Mouse (Mus musculus): Measurements from ENCODE around the gene Aftph. TPM values are rescaled to one million over a fixed set of nuclear protein-coding genes. Genes with fewer than 3 reads are reported as not detected.
A peak's percentile ranks its signal among the peaks of the same experiment; 100 is the strongest.
"Not testable (repeated sequence)": the region's sequence is repeated elsewhere in the genome, so short reads cannot be mapped to it uniquely, and the experiment has no call there.

Aftph gene
- 10 to 100 TPM; 17.9 to 19.6 TPM for total RNA-seq (2021)
- long read RNA-seq, experiment 1, transcript Aftph-201 (9 exons, 3,998 nt) = major isoform, 9 of 10 reads
- long read RNA-seq, experiment 1, partial matches to known transcripts = 1 of 10 reads
- long read RNA-seq, experiment 1, other reads (novel, unspliced or antisense) = 0 of 10 reads
- long read RNA-seq, experiment 2, partial matches to known transcripts = 2 of 8 reads
- long read RNA-seq, experiment 2, other reads (novel, unspliced or antisense) = 2 of 8 reads

DNA sequence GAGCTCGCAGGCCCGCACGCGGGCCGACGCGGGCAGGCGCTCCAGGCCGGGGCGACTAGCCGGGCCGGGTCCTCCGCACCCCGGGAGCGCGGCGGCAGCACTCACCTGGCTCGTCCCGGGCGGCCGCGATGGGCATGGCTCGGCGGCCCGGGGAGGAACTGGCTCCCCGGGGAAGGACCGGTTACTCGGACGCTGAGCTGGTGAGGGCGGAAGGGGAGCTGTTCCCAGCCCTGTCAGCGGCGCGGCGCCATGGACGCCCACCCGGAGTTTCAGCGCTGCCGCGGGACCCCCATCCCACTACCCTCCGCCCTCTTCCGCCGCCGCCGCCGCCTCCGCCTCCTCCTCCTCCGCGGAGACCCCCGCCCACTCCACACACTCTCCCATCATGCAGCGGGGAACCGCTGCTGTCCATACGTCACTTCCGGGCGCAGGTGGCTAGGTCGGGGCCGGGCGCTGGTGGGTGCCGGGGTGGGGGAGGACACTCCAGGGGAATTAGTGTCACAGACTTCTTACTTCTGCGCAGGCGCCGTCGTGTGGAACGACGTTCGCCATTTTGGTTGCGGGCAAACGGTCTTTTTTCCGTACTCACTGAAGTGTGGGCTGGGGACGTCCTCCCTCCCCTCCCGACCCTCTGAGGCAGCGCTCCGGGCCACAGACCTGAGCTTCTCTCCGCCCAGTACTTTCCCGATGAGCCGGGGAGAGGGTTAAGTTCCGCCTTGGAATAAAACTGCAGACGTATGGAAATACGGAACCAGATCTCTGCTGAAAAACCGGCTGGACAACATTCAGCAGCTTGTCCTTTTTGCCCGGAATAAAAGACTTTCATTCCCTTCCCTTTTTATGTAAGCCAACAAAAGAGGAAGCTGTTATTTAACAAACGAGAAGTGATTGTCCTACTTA is at the start of gene Aftph:
TSS of gene Aftph (minus strand) at position 389 of the 900 bp plus-strand sequence.
- DNase-seq = peak; percentile 96

DNA sequence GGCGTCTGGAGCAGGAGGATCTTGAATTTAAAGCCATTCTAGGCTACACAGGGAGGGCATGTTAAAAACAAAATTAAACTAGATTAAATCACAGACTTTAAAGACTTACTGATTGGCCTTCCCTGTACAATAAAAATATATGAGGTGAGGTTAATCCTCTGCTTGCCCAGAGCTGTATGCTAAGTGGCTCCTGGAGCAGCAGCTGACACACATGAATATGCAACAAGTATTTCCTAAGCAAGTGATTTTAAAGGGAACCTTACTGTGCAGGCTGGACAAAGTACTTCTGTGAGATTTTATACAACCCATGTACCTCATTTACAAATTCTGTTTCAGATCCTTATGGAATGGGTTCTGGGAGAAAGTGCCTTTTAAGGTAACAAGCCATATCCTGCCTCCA is 47.6 kb upstream of the Aftph start:
- DNase-seq = no peak

DNA sequence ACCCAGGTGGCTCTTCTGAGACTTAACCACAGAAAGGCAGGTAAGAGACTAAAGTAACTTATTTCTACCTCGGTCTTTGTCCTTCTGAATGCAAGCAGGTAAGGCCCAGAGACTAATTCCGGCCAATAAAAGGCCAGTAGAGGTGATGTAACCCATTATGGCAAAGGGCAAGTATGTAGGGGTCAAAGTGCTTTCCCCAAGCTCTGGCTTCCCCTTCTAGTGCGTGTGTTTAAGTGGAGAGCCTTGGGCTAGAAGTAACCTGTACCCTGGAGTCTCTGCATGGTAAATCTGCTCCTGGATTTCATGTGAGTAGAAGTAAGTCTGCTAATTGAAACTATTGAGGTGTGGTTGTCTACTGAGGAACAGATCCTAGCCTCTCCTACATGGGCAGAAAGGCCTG is 46.7 kb upstream of the Aftph start:
- DNase-seq = no peak

GRCm38 (mm10) chr11:20786191-20786590 is 44.8 kb upstream of the Aftph start:
- DNase-seq = no peak

GRCm38 (mm10) chr11:20785186-20785585 is 43.8 kb upstream of the Aftph start:
- DNase-seq = no peak

GRCm38 (mm10) chr11:20784776-20785175 is 43.4 kb upstream of the Aftph start:
- DNase-seq = no peak

DNA sequence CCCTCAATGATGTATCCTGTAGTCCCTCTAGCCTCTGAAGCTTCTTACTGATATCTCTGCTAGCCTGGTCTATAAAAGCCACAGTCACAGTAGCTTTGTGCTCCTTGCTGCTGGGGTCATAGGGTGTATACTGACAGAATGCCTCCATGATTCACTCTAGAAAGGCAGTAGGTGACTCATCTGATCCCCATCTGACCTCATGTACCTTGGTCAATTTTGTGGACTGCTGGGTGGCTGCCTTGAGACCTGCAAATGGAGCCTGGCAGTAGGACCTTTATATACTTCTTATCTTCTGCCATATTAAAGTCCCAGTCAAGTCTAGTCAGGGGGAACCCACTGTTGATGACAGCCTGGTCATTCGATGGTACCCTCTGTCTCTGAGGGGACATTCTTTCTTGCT is 42.1 kb upstream of the Aftph start:
- no peak for DNase-seq

DNA sequence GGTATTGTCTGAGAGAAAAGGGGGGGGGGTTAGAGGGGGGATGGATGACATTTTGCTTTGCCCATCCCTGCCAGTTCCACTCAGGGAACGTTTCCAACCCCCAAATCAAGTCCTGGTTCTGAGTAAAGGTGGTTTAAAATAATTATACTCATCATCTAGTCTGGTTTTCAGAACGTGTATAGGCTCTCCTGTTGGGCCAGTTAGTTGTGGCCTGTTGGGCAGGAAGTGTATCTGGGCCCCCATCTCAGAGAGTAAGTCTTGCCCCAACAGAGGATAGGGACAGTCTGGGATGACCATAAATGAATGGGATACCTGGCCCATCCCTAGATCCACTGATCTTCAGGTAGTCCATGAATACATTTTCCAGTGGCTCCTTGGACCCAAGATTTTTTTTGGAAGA is 41.2 kb upstream of the Aftph start:
- no peak for DNase-seq

DNA sequence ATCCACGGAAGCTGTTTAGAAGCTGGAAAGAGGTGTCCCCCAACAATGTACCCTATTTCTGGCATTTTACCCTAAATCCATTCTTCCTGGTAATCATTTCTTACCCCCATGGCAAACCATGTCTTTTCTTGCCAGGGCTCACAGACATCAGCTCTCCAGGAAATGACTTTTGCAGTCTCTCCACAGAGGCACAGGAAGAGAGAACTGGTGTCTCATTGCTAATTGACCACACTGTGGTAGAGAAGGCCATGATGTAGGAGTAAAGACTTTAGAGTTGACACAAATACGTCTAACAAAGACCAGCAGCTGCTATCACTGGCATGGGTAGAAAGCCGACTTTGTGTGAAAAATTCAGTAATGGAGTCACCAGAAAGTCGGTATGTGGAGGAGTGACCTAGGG is 38.9 kb upstream of the Aftph start:
- no peak for DNase-seq

DNA sequence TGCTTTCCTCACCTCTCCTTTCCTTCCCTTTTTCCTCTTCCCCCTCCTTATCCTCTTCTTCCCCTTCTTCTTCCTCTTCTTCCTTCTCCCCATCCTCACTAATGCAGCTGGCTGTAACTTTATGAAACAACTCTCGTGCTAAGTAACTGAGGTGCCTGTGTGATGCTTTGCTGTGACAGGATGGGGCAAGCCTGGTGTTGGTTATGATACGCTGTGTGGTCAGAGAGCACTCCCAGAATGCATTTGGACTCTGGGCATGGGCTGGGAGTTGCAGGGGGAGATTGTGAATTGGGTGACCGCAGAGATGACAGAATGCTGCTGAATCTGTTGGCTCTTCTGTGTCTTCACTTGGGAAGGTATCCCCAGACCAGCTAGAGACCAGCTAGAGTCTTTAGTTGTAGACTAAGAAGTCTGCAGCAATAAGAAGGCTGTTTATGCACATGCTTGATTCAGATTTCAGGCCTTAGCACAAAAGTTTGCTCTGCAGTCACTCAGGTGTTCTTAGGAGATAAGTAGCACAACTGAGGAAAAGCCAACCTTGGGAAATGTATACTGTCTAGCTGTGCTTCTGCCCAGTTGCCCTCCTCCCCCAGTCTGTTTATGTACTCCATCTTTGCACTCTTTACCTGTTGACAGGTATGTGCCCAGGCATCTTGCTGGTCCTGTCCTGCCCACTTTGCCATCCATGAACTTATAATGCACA is 37.6 kb upstream of the Aftph start:
- no peak for DNase-seq

DNA sequence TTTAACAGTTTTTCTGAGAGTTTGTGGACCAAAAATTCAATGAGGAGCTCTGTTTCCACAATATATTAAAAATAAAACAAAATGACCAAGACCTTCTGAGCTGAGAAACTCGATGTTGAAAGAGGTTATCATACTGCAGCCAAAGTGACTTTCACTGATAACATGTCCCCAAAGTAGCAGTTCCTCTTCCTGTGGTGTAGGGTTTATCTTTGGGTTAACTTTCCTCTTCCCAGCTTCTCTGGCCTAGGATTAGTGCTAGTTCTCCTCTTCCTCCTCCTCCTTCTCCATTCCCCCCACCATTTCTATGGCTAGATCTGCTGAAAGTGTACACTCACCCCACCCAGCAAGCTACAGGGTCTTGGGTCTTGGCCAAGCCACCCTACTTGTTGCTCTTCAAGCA is 36.9 kb upstream of the Aftph start:
- DNase-seq = no peak

DNA sequence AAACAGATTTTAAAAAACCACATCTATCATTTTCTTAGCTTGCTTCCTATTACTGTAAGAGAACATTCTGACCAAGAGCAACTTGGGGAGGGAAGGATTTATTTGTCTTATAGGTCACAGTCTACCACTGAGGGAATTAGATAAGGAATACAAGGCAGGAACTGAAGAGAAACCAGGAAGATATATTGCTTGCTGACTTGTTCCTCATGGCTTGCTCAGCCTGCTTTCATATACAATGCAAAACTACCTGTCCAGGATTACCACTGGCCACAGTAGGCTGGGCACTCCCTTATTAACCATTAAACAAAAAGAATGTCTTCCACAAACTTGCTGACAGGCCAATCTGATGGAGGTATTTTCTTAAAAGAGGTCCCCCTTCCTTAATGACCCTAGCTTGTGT is 35.3 kb upstream of the Aftph start:
- DNase-seq = no peak

DNA sequence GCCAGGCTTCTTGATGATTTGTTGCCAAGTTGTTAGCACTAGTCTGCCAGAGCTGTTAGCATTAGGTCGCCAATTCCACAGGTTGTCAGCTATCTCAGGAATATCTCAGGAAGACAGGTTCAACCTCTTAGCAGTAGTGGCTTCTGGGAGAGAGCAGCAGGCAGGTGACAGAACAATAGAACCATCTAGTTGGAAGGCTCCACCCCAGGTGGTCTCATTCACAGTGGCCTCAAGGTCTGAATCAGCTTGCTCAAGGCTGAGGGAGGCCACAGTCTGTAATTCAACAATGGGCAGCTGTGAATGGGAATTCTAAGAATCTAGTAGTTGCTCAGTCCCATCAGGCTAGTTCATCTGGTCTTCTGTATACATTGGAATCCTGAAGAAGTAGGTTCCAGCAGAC is 31.3 kb upstream of the Aftph start:
- DNase-seq = no peak

- not testable (repeated sequence) for DNase-seq
Measured at GRCm38 (mm10) chr11:20771827-20772226, 30.4 kb upstream of the Aftph start.

- DNase-seq = not testable (repeated sequence)
Measured at GRCm38 (mm10) chr11:20761984-20762383, 20.6 kb upstream of the Aftph start.

GRCm38 (mm10) chr11:20750573-20750972 is 9.2 kb upstream of the Aftph start:
- DNase-seq = no peak

GRCm38 (mm10) chr11:20743353-20743752 is 2.0 kb upstream of the Aftph start:
- no peak for DNase-seq

DNA sequence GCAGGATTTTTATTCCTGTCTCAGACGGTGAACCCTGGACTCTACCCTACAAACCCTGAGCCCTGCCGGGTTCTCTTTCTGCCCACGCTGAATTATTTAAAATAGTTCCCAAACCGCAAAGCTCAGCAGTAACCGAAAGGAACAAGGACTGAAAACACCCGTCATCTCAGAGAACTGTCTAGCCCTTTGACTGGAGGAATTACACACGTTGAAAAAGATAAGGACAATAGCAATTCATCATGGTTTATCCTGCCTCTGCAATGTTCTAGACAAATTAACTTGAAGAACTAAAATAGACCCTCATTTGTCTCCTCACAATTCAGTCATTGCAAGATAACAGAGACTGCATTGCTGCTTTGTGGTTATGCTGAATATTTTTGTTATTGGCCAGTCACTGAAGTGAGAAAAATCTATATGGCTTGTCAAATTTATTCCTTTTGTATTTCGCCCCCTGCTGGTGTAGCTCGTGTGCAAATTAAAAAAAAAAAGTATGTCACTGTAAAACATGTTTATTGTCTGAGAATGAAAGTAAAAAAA is 1.0 kb upstream of the Aftph start:
- peak; percentile 29 for DNase-seq

GRCm38 (mm10) chr11:20740481-20741200 is 748 bp downstream of the Aftph start:
- DNase-seq = peak; percentile 57

DNA sequence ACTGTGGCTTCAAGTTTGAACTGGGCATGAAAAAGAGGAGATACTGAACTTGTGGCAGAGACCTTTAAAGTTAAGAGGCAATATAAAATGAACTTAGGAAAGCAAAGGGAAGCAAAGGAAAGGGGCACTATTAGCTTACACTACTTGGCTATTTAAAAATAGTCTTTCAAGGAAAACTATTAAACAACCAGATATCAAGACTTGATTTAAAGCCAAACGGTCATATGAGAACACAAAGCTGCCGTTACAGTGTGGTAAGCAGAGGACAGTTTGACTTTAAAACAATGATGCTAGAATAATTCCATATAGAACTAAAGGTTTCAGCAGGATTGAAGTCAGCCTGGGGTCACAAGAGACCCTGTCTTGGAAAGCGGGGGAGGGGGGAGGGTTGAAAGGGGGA is 7.3 kb downstream of the Aftph start:
- DNase-seq = no peak

GRCm38 (mm10) chr11:20733486-20734030 is 7.8 kb downstream of the Aftph start:
- DNase-seq = no peak

DNA sequence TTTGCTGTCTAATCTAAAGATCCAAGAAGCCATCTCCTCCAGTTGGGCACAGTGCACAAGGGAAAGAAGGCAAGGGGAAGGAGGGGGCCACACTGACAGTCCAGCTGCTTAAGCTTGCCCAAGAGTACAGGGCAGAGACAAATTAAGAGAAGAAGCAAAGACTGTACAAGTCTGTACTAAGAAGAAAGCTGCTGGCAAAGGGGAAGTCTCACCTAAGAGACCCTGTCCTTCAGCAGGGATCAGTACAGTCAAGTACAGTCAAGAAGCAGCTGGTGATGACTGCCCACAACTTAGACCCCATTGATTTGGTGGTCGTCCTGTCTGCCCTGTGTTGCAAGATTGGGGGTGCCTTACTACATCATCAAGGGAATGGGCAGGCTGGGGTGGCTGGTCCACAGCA is 12.0 kb downstream of the Aftph start:
- DNase-seq = no peak

Data from gastrocnemius, postnatal 10 days (tissue).